Mouse (Mus musculus): ENCODE results near the gene Lpp.

DNA sequence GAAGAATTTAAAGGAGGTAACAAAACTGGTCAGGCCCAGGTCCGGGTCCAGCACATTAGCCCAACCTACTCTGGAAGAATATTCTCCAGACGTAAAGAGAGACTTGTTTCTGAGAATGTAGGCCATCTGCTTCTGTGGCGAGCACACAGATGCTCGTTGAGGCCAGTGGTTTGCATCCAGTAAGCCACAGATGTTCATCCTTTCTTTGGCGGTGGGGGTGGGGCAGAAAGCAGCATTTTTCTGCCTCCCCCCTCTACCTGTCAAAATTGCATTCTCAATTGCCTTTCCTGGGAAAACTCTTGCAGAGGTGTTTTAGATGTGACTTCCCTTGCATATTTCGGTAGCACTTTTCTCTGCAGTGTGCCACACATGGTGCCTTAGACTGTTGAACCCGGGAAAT, 493.6 kb downstream of the Lpp start:
- TF ChIP-seq CTCF (IDR thresholded peaks at IDR 0.05; ENCODE audit: low read depth) = no peak
- no peak for TF ChIP-seq EP300 (IDR thresholded peaks at IDR 0.05; ENCODE audit: low read depth)

All from liver, postnatal 0 days (tissue).